Mouse (Mus musculus): Measurements from ENCODE around the gene Npr1.
A peak's percentile ranks its signal among the peaks of the same experiment; 100 is the strongest.

The Npr1 gene

DNA sequence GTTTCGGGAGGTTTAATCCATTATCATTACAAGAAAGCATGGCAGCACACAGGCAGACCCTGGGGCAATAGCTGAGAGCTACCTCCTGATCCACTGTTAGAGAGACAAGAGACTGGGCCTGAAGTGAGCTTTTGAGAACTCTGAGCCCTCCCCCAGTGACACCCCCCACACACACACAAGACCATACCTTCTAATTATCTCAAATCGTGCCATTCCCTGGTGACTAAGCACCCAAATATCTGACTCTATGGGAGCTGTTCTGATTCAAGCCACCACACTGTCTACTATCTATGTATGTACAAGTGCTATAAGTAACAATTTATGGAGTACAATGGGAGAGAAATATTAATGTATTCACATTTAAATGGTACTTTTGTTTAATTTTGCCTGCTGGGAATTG lies 24.9 kb downstream of the Npr1 start:
- DNase-seq (ENCODE audit: extremely low read depth, low read depth, low spot score) = no peak

DNA sequence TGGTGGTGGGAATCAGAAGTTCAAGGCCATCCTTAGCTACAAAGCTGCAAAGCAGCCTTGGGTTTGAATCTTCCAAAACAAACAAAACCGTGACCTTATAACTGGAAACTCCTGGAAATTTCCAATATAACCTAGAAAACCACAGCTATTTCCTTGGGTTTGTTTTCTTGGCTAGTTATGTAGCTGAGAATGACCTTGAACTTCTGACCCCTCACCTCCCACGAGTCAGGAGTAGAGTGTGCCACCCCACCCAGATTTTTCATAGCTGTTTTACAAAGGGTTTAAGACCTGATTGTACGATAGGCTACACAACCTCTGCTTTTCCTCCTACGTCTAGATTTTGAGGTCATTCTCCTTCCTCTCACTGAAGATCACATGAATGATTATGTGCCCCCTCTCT lies 28.5 kb downstream of the Npr1 start:
- no peak for DNase-seq (ENCODE audit: extremely low read depth, low read depth, low spot score)

DNA sequence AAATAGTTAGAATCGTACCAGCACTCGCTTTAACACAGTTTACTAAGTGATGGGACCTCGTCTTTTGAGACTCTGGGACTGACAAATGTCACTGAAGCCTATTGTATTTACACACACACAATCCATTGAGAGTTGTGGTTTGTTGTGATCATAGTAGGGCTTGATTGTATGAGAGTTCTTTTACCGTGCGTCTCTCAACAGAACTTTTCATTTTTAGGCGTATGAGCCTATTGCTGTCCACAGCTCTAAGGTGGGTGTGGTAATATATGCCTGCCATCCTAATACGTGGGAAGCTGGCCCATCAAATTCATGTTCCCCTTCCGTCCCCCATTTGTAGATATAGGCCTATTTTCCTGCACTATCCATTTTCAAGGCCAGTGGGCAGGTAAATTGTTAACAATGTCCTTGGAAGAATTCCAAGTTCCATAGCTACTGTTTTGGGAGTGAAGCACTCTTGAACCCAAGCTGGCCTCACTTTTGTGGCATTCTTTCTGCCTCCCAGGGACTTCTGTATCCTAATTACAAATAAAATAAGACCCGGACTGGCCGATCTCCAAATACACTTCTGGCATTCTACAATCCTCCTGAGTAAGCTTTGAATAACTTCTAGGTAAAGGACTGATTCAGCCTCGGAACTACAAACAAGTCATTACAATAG lies 31.5 kb downstream of the Npr1 start:
- DNase-seq (ENCODE audit: extremely low read depth, low read depth, low spot score) = no peak

- DNase-seq (ENCODE audit: extremely low read depth, low read depth, low spot score) = peak; percentile 95
Measured at GRCm38 (mm10) chr3:90433381-90434020, 32.2 kb downstream of the Npr1 start, which contains the start of gene Ints3. Ints3 (minus strand) TSS chr3:90433622.

- DNase-seq (ENCODE audit: extremely low read depth, low read depth, low spot score) = no peak
Measured at GRCm38 (mm10) chr3:90432811-90433219, 32.9 kb downstream of the Npr1 start.

- DNase-seq (ENCODE audit: extremely low read depth, low read depth, low spot score) = no peak
Measured at GRCm38 (mm10) chr3:90432348-90432747, 33.3 kb downstream of the Npr1 start.

- no peak for DNase-seq (ENCODE audit: extremely low read depth, low read depth, low spot score)
Measured at GRCm38 (mm10) chr3:90429576-90429975, 36.1 kb downstream of the Npr1 start.

DNA sequence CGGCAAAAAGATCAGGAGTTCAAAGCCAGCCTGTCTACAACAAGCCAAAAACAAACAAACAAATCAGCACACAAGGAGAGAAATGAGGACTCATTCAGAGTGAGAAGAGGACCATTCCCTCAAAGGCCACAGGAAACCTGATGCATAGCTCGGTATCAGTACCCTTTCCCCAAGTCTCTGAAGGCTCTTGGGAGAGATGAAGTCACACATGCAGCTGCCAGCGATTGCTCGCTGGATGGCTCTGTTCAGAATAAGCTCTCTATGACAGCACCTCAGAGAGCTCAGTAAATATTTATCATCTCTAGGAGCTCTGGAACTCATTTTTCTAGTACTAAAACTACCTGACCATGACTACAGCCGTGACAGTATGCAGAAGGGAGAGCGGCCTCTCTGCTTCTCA lies 37.5 kb downstream of the Npr1 start:
- no peak for DNase-seq (ENCODE audit: extremely low read depth, low read depth, low spot score)

- DNase-seq (ENCODE audit: extremely low read depth, low read depth, low spot score) = no peak
Measured at GRCm38 (mm10) chr3:90427574-90427973, 38.1 kb downstream of the Npr1 start.

DNA sequence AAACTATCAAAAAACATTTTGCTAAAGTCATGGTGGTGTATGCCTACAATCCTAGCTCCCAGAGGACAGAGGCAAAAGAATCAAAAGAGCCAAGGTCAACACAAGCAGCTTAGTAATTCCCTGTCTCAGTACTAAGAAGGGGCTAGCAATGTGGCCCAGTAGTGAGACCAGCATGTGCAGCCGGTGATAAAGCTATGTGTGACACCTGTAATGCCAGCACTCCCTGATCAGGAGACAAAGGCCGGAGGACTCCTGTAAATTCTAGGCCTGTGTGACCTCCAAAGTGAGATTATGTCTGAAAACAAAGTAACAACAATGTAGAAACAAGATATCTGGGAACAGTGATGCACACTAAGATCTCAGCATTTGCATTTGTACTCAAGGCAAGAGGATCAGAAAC lies 40.2 kb downstream of the Npr1 start:
- DNase-seq (ENCODE audit: extremely low read depth, low read depth, low spot score) = no peak

DNA sequence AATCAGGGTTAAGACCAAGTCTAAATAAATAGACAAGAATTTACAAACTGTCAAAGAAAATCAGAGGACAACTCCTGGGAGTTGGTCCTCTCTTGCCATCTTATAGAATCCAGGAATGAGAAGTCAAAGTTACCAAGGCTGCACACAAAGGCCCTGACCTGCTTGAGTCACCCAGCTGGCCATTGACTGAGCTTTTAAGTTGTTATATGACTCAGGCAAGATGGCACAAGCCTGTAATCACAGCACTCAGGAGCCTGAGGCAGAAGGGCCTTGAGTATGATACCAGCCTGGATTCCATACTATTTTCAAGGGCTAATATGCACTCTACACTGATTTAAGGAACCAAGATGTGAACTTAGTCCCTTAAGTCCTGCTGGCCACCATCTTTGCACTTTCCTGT lies 42.1 kb downstream of the Npr1 start:
- DNase-seq (ENCODE audit: extremely low read depth, low read depth, low spot score) = no peak

DNA sequence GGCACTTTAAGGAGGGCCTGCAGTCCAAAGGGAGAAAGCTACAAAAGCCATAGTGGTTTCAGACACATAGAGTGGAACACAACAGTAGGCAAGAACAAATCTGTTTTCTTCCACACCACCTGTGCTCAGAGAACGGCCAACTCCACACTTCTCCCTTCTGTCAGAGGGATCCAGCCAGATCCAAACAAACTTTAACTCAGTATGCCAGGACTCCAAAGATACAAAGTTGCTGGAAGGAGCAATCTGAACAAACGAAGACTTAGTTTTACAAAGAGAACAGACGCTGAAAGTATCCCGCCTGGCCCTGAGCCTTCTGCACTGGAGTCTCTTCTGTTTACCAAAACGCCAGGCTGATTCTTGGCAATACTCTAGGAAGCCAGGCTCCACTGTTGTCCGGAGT lies 45.0 kb downstream of the Npr1 start:
- no peak for DNase-seq (ENCODE audit: extremely low read depth, low read depth, low spot score)

GRCm38 (mm10) chr3:90413011-90413396 lies 52.7 kb downstream of the Npr1 start:
- DNase-seq (ENCODE audit: extremely low read depth, low read depth, low spot score) = no peak

DNA sequence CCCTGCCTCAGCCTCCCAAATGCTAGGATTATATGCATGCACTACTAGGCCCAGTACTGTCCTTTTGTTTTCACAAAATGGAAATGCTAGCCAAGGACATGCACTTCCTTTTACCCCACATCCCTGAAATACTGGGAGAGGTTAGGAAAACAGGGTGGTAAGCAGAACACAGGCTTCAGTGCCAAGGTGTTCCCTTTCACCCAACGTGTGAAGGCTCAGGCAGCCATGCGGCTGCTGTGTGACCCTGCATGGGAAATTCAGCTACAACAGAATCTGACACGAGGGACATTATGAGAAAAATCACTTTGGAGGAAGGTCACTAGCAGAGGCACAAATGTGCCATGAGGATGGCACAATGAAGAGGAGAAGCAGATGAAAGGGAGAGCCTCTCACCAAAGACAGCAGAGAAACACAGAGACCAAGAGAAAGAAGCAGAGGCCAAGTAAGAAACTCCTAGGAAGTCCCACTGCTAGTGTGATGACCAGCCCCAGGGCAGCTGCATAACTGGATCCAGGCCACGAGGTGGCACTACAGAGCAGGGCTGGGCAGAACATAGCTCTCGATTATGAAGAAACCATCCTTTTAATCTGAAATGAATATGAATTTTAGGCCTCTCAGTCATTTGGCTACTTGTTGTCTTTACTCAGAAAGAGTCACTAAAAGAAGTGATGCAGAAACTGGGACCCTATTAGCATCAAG lies 53.2 kb downstream of the Npr1 start:
- DNase-seq (ENCODE audit: extremely low read depth, low read depth, low spot score) = no peak

DNA sequence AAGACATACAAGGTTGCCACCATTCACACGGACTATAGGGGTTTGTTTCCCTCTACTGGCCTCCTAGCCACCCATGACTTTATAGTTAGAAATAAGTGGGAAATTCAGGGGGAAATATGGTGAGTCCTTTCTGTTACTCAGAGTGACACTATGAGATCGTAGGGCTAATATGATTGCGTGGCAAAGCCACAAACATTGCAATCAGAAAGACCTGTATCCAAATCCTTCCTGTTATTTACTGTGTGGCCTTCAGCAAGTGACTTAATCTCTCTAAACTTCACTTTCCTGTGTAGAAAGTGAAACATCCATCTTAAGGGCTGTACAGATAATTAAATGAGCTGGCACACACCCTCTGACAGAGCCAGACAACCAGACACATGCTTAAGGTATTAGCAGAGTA lies 56.9 kb downstream of the Npr1 start:
- no peak for DNase-seq (ENCODE audit: extremely low read depth, low read depth, low spot score)

DNA sequence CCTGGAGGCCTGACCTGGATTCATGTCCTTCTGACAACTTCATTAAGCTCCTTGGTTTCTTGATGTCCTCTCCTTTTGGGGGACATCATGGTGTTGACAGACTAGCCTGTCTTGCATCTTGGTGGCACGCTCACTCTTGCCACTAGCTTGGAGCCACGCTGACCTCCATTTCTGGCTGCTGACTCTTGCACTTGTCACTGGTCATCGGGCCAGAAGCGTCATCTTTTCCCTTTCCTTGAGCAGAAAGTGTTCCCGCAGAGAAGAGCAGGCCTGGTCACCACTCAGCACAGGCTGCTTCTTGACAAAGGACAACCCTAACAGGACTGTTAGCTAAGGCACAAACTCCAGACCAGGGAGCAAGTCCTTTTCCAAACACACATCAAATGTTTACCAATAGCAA lies 59.3 kb downstream of the Npr1 start:
- no peak for DNase-seq (ENCODE audit: extremely low read depth, low read depth, low spot score)

DNA sequence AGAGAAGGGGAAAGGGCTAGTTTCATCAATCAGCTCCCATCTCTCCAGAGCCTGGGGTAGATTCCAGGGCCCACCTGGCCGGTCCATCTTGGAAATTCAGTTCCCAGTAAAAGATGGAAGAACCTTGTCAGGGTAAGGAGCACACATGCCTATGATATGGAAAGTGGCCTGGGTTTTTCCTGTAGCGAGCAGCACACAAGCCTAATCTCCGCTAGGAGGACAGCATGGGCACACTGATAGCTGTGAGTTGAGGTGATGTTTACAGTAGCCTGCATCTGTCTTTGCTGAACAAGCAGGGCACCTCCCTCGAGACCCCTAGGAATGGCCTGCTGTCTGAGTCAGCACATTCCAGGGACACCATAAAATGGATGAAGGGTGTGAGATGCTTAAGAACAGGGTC lies 61.1 kb downstream of the Npr1 start:
- DNase-seq (ENCODE audit: extremely low read depth, low read depth, low spot score) = no peak

GRCm38 (mm10) chr3:90404121-90404520 lies 61.5 kb downstream of the Npr1 start:
- DNase-seq (ENCODE audit: extremely low read depth, low read depth, low spot score) = no peak

GRCm38 (mm10) chr3:90400993-90401392 lies 64.7 kb downstream of the Npr1 start:
- DNase-seq (ENCODE audit: extremely low read depth, low read depth, low spot score) = no peak

Data from fat pad, adult 2 months (tissue).